Mouse (Mus musculus) c-Kit-positive CD71-negative TER-119-negative erythroid progenitor cells, embryonic 14.5 days (primary cell): ENCODE measurements at regions not wholly inside any gene's neighbourhood (a gene's known extent, or its start where the extent isn't known, plus 50 kb on each side); places are given as distances from the start of the nearest gene placed in this dataset.

Source experiments
- DNase-seq: peaks from one replicate; pipeline ENCODE4 v3.0.0-alpha.2; 2013; ENCODE audit warnings: low read depth

DNA sequence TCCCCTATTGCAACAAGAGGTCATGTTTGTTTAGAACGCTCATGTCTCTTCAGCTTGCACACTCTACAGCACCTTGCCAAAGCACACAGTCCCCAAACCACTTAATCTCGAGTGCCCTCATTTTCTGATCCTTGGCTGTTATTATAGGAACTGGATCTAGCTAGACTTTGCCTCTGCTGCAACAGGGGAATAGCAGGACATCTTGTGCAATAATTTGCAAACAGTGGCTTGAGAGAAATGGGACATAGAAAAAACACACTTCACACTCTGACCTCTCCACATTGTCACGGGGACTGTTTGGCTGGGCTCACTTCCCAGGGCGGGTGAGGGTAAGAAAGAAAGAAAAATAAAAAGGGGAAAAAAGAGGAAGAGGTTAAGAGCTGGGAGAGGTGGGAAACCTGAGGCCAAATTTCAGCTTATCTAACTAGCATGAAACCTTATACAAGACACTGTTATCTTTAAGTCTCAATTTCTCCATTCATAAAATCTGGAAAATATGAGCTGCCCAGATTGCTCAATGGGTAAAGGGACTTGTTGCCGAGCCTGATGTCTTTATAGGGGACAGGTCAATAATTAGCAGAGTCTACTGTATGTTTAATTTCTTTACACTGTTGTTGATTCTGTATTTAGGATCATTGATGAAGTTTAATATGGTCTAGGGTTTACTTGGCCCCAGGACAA, 356.0 kb downstream of the Ankrd50 start:
- DNase-seq, result no peak

- no peak for DNase-seq
These were observed 368.4 kb downstream of the Ankrd50 start for GRCm38 (mm10) chr3:38116071-38116787.

- DNase-seq, result no peak
These were observed 372.1 kb downstream of the Ankrd50 start for GRCm38 (mm10) chr3:38112568-38112967.

- DNase-seq, result no peak
These were observed 379.4 kb downstream of the Ankrd50 start for GRCm38 (mm10) chr3:38105022-38105857.

DNA sequence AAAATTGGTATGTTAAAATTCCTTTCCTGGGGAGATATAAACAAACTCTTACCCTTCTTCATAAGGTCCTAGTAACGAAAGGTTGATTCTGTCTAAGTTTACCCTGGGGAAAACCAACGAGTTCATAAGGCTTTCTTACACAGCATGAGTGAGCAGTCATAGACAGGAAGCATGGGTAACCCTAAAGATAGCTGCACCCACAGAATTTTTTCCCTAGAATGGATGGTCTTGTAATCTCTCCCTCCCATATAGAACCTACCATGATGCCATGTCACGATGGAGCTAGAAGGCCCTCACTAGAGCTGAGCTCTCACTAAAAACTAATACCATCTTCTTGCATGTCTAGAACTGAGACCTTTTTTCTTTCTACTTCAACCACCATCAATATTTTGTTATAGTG, 380.1 kb upstream of the Gm5148 start:
- no peak for DNase-seq

DNA sequence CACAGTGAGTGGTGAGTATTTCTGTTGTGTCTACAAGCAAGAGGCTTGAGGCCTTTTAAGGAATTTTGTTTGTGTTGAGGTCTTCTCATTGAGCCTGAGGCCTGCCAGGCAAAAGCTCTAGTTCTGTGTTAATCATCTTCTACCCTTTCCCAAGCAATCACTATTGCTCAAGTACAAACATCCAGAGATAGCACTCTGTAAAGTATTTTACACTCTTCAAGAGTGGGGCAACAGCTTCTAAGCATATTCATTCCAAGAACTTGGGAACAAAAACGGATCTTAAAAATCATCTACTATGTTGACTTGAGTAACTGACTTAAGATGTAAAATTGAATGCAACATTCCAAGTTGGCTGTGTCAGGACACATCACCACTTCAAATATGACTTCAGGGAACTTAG, 378.7 kb upstream of the Gm5148 start:
- no peak for DNase-seq

DNA sequence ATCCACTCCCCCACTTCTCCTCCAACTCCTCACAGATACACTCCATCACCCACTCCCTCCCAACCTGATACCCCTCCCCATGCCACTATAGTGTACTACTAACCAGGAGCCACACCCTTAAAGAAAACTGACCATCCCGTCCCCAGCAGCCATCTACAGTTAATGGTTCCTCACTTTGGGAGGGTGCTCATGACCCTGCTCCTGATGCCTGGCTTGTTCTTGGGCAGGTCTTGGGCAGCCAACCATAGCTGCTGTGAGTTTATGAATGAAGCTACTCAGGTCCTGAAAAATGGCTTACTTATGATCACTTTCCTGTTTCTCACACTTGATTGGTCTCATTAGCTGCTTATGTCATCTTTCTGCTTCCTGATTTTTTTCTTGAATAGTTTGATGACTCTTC, 377.9 kb upstream of the Gm5148 start:
- no peak for DNase-seq

- DNase-seq, result no peak
These were observed 370.2 kb upstream of the Gm5148 start for GRCm38 (mm10) chr3:38094370-38094979.

- no peak for DNase-seq
These were observed 360.3 kb upstream of the Gm5148 start for GRCm38 (mm10) chr3:38084548-38084947.

GRCm38 (mm10) chr3:38082386-38082785, 358.1 kb upstream of the Gm5148 start:
- DNase-seq, result no peak

DNA sequence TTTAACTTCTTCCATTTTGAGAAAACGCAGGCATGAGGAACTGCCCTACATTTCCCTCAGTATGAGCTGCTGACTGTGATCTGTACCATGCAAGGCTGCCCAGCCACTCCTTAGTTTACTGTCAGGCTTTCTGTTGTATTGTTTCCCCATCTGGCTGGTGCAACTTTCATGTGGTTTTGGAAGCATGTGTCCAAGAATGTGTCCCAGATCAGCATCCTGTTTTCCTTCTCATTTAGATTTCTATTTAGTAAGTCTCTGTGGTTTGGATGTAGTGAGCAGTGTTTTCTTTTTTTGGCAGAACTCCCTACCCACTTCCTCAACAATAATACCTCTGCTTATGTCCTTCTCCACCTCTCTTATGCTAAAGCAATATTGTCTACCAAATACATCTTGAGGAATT, 352.5 kb upstream of the Gm5148 start:
- DNase-seq, result no peak

DNA sequence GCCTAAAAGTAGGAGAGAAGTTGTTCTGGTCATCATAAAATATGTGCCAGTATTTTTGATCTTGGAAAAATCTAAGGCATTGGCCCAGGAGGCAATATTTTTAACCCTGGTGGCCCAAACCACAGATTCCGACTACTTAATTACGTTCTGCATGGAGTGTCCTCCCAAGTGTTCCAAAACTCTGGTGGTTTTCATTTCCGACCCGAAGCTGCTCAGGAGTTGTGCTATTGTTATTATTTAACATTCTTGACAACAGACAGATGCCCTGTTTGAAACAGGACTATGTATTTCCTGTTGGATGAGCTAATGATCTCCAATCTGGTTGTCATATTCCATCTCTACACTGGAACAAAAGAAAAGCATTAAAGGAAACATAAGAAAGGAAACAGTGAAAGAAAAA, 349.7 kb upstream of the Gm5148 start:
- no peak for DNase-seq

DNA sequence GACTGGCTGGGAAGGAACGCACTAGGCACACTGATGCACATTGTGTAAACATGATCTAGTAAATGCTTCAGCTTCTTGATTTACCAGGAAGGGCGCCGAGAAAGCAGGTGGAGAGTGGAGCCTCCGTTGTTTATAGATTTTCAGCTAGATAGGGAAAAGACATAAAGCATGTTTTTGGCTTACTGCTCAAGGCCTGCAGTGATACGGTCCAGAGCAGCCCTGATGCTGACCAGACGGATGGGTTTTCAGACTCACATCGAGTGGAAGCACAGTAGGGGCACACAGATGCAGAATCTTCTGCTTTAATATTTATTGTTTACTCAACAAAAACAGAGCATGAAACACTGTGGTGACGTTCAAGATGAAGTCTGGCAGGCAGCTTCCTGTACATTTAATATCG, 331.3 kb upstream of the Gm5148 start:
- no peak for DNase-seq

- DNase-seq, result no peak
These were observed 328.7 kb upstream of the Gm5148 start for GRCm38 (mm10) chr3:38052941-38053340.

DNA sequence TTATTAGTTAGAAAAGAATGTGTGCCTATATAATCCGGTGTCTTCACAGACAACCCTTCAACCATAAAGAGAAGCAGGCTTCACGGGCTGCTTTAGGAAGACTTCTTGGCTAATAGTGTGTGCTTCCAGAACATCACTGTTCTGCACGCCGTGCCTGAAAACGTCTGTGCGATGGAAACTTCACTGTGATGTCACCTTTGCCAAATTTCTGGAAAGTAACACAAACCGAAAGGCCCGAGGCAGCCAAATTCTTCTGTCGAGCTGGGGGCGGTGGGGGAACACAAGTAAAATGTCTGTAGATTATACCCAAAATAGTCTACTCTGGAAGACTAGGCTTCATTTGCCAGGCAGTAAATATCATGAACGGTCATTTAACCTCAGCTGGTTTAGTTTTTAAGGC, 327.5 kb upstream of the Gm5148 start:
- DNase-seq, result no peak

DNA sequence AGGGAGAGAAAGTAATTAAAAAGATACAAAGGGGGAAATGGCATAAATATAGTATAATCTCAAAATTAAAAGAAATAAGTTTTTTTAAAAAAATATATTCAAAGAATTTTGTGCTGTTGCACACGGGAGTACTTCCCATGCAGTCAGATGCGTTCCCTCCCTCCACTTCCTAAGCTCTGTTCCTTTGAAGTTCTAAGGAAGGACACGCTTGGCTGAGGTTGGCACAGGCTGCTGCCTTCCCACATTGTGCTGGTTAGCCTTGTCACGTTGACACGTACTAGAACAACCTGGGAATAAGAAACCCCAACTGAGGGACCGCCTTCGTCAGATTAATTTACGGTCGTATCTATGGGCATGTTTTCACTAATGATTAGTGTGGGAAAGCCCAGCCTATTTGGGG, 326.6 kb upstream of the Gm5148 start:
- no peak for DNase-seq

- DNase-seq, result no peak
These were observed 326.1 kb upstream of the Gm5148 start for GRCm38 (mm10) chr3:38050366-38050765.

GRCm38 (mm10) chr3:38049290-38049689, 325.0 kb upstream of the Gm5148 start:
- no peak for DNase-seq

- DNase-seq, result no peak
These were observed 323.2 kb upstream of the Gm5148 start for GRCm38 (mm10) chr3:38047445-38047844.

- DNase-seq, result no peak
These were observed 322.3 kb upstream of the Gm5148 start for GRCm38 (mm10) chr3:38046611-38047010.

DNA sequence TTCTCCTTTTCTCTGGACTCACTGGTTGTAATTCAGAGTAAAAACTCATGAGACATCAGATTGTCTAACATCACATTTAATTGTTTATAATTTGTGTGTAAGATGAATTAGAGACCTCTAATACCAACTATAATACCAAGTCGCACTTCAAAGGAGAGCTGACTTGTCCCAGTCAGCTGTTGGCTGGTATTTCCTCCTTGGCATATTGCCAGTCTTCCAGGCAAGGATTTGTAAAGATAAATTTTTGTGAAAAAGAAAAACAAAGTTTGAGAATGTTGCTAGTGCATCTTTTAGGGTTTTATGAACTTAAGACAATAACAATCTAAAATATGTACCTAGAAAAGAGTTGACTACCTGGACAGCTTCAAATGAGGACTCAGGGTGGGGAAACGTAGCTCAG, 321.7 kb upstream of the Gm5148 start:
- no peak for DNase-seq

GRCm38 (mm10) chr3:38045523-38045922, 321.2 kb upstream of the Gm5148 start:
- no peak for DNase-seq

DNA sequence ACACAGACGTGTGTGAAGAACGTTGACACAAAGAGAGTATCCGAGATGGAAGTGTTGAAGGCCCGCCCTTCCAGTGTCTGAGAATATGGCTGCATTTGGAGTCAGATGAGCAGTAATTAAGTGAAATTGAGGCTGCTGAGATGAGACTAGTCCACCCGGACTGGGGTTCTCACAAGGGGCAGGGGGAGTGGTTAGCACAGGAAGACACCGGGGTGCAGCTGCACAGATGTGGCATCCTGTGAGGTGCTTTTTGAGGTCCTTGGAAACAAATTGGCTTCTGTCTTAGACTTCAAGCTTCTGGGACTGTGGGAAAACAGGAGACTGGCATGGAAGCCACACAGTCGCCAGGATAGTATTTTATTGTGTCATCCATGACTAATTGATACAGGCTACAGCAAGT, 320.0 kb upstream of the Gm5148 start:
- no peak for DNase-seq
